Mouse (Mus musculus) spleen, adult 2 months (tissue): ENCODE data around the gene Ces2b. TPM values are rescaled to one million over a fixed set of nuclear protein-coding genes. Genes with fewer than 3 reads are reported as not detected.

Experiments
- DNase-seq, 2 experiments: peaks; one replicate each; pipeline versions ENCODE4 v3.0.0 to v3.0.0-alpha.2; 2012 to 2021; ENCODE audit warnings: low spot score in 2 of 2, low read depth in 1 of 2
- H3K27ac ChIP-seq: fragments of 200-500 bp; 2 replicates; pipeline ENCODE4 v1.5.1; 2012; ENCODE audit warnings: low read length, inconsistent platforms; ENCODE audit not compliant: insufficient read depth
- H3K27me3 ChIP-seq: fragments of 200-500 bp; 2 replicates; pipeline ENCODE4 v1.6.1; 2012; ENCODE audit warnings: mild to moderate bottlenecking, moderate library complexity, low read length, inconsistent platforms; ENCODE audit not compliant: control insufficient read depth, insufficient read depth
- H3K36me3 ChIP-seq: fragments of 200-500 bp; 2 replicates; pipeline ENCODE4 v1.6.1; 2012; ENCODE audit warnings: mild to moderate bottlenecking, low read length, inconsistent platforms; ENCODE audit not compliant: control insufficient read depth, insufficient read depth
- H3K4me1 ChIP-seq: fragments of 200-500 bp; 2 replicates; pipeline ENCODE4 v1.6.1; 2011; ENCODE audit warnings: inconsistent platforms; ENCODE audit not compliant: control insufficient read depth, insufficient read depth, insufficient read length
- H3K4me3 ChIP-seq: fragments of 200-500 bp; 2 replicates; pipeline ENCODE4 v1.5.1; 2011; ENCODE audit warnings: mild to moderate bottlenecking, inconsistent platforms; ENCODE audit not compliant: insufficient read depth, insufficient read length; ENCODE audit errors: extremely low read depth
- CTCF ChIP-seq: fragments of 200-500 bp; IDR thresholded peaks from 2 replicates; pipeline ENCODE4 v1.5.1; 2011; ENCODE audit warnings: mild to moderate bottlenecking, inconsistent platforms; ENCODE audit not compliant: insufficient read depth, insufficient read length, insufficient replicate concordance; ENCODE audit errors: extremely low read depth
- POLR2A ChIP-seq: fragments of 200-500 bp; IDR thresholded peaks from 2 replicates; pipeline ENCODE4 v1.6.1; 2011; ENCODE audit warnings: low read depth, low read length, inconsistent platforms
- WGBS: fragments of 180-500 bp; shearing (Covaris S2); methylation state at CpG from one replicate; pipeline ENCODE4 v1.1.7; 2018; 5-methylcytosine and 5-hydroxymethylcytosine counted together
- polyA plus RNA-seq: library from polyadenylated mRNA; depleted of rRNA; stranded (reverse); fragments of >200 nt; gene quantifications from 2 replicates; pipeline ENCODE4 v1.2.3, GENCODE M21; 2012; rRNA removed

Ces2b gene
- polyA plus RNA-seq, result not detected in 2 replicates

- H3K4me3 ChIP-seq, result no peak within 1 kb of the TSS
- no peaks in the 10 kb centered on the region for H3K27me3 ChIP-seq
- no peak for DNase-seq
- no peak within 1 kb of the TSS for H3K27ac ChIP-seq
- WGBS, result 43% methylated on average over 5 of the region's 5 CpGs
- TF ChIP-seq CTCF (no peak), POLR2A (no peak)
- H3K4me1 ChIP-seq, result no peaks in the 10 kb centered on the region
- no peaks in the 10 kb centered on the region for H3K36me3 ChIP-seq
Observed at GRCm38 (mm10) chr8:104831440-104831839, at the start of gene Ces2b. TSS of gene Ces2b (plus strand) at chr8:104831572.

GRCm38 (mm10) chr8:104787049-104787448, 44.3 kb upstream of the Ces2b start:
- Histone ChIP-seq H3K4me1 (no peaks in the 10 kb centered on the region), H3K36me3 (no peaks in the 10 kb centered on the region), H3K27me3 (no peaks in the 10 kb centered on the region), H3K27ac (no peak overlapping the region), H3K4me3 (no peak overlapping the region)
- no peak for TF ChIP-seq CTCF
- 24% methylated on average over 1 of the region's 1 CpGs for WGBS
- DNase-seq, result no peak

- no peak for TF ChIP-seq POLR2A
- 89% methylated on average over 2 of the region's 2 CpGs for WGBS
- no peak overlapping the region for H3K27ac ChIP-seq
- H3K4me1 ChIP-seq, result no peaks in the 10 kb centered on the region
- H3K27me3 ChIP-seq, result no peaks in the 10 kb centered on the region
- no peak for DNase-seq
- H3K4me3 ChIP-seq, result no peak overlapping the region
- H3K36me3 ChIP-seq, result no peaks in the 10 kb centered on the region
Observed at GRCm38 (mm10) chr8:104788929-104789328, 42.4 kb upstream of the Ces2b start.

GRCm38 (mm10) chr8:104789886-104790680, 41.3 kb upstream of the Ces2b start:
- no peaks in the 10 kb centered on the region for H3K4me1 ChIP-seq
- H3K36me3 ChIP-seq, result no peaks in the 10 kb centered on the region
- DNase-seq, result no peak
- TF ChIP-seq CTCF, result no peak
- no peak for TF ChIP-seq POLR2A
- no peak overlapping the region for H3K27ac ChIP-seq
- WGBS, result 55% methylated on average over 3 of the region's 3 CpGs
- no peaks in the 10 kb centered on the region for H3K27me3 ChIP-seq
- no peak overlapping the region for H3K4me3 ChIP-seq

GRCm38 (mm10) chr8:104799385-104799784, 32.0 kb upstream of the Ces2b start:
- H3K4me3 ChIP-seq, result no peak overlapping the region
- no peak overlapping the region for H3K27ac ChIP-seq
- 28% methylated on average over 1 of the region's 1 CpGs for WGBS

GRCm38 (mm10) chr8:104806127-104806526, 25.2 kb upstream of the Ces2b start:
- H3K4me1 ChIP-seq, result no peaks in the 10 kb centered on the region
- H3K27me3 ChIP-seq, result no peaks in the 10 kb centered on the region
- no peak overlapping the region for H3K27ac ChIP-seq
- no peak for DNase-seq
- H3K4me3 ChIP-seq, result no peak overlapping the region
- no peak for TF ChIP-seq POLR2A
- TF ChIP-seq CTCF, result no peak
- no peaks in the 10 kb centered on the region for H3K36me3 ChIP-seq
- 70% methylated on average over 2 of the region's 2 CpGs for WGBS

More at GRCm38 (mm10) chr8:104799385-104799784, 32.0 kb upstream of the Ces2b start:
- TF ChIP-seq POLR2A (no peak), CTCF (no peak)
- H3K4me1 ChIP-seq, result no peaks in the 10 kb centered on the region
- no peaks in the 10 kb centered on the region for H3K27me3 ChIP-seq
- DNase-seq, result no peak
- H3K36me3 ChIP-seq, result no peaks in the 10 kb centered on the region

- 71% methylated on average over 7 of the region's 7 CpGs for WGBS
- no peaks in the 10 kb centered on the region for H3K36me3 ChIP-seq
- no peak overlapping the region for H3K4me3 ChIP-seq
- no peak for TF ChIP-seq CTCF
- TF ChIP-seq POLR2A, result no peak
- no peak for DNase-seq
- no peaks in the 10 kb centered on the region for H3K27me3 ChIP-seq
- H3K4me1 ChIP-seq, result no peaks in the 10 kb centered on the region
- H3K27ac ChIP-seq, result no peak overlapping the region
Observed at GRCm38 (mm10) chr8:104808542-104809413, 22.6 kb upstream of the Ces2b start.
